In genomic region chr12:113151661-113152271, GRCm38 (mm10) we compare ENCODE assay signal across 7 mouse cellular contexts. TPM values are rescaled to one million over a fixed set of nuclear protein-coding genes. Genes with fewer than 3 reads are reported as not detected.
A peak's percentile ranks its signal among the peaks of the same experiment; 100 is the strongest.
DNase-seq lines count a peak whose midpoint lies in the region; ATAC-seq and TF ChIP-seq lines count a peak whose summit lies in the region.

No protein-coding gene starts in this region.

- peaks cover 39% of the 10 kb centered on the region for H3K4me1 ChIP-seq in heart, embryonic 11.5 days (ENCODE audit: control insufficient read depth, insufficient read depth, low read length)
- peaks cover 32% of the 10 kb centered on the region; the same call in 1 of the 2 replicates for H3K4me1 ChIP-seq in kidney, postnatal 0 days (replicated peaks; ENCODE audit: insufficient read depth, low read length)
- peaks cover 17% of the 10 kb centered on the region for H3K4me1 ChIP-seq in stomach, embryonic 14.5 days (ENCODE audit: control insufficient read depth, insufficient read depth, low read length)

- H3K27ac ChIP-seq in heart, embryonic 11.5 days (ENCODE audit: low read depth, low read length) = no peak overlapping the region
- H3K27ac ChIP-seq in kidney, postnatal 0 days = no peak overlapping the region; the same call in 1 of the 2 replicates
- H3K27ac ChIP-seq in stomach, embryonic 14.5 days (ENCODE audit: low read length) = no peak overlapping the region

- H3K4me3 ChIP-seq in heart, embryonic 11.5 days (ENCODE audit: low read depth, low read length) = peak overlapping the region; percentile 59
- peak overlapping the region; percentile 50 for H3K4me3 ChIP-seq in kidney, postnatal 0 days (replicated peaks; ENCODE audit: low read depth, low read length)
- peak overlapping the region; percentile 40 for H3K4me3 ChIP-seq in stomach, embryonic 14.5 days (ENCODE audit: low read depth, low read length)

- H3K9me3 ChIP-seq in heart, embryonic 11.5 days (replicated peaks; ENCODE audit: control insufficient read depth, low read length) = no peaks in the 10 kb centered on the region
- no peaks in the 10 kb centered on the region for H3K9me3 ChIP-seq in kidney, postnatal 0 days (replicated peaks; ENCODE audit: low read length)
- no peaks in the 10 kb centered on the region for H3K9me3 ChIP-seq in stomach, embryonic 14.5 days (ENCODE audit: control insufficient read depth, low read depth, low read length)

- no peak for TF ChIP-seq CTCF in kidney, postnatal 0 days (IDR thresholded peaks at IDR 0.05; ENCODE audit: low read depth)

- no peaks in the 10 kb centered on the region for H3K36me3 ChIP-seq in heart, embryonic 11.5 days (ENCODE audit: control insufficient read depth, insufficient read depth, low read length)
- H3K36me3 ChIP-seq in kidney, postnatal 0 days (ENCODE audit: insufficient read depth, low read length) = no peaks in the 10 kb centered on the region
- no peaks in the 10 kb centered on the region for H3K36me3 ChIP-seq in stomach, embryonic 14.5 days (ENCODE audit: control insufficient read depth, insufficient read depth, low read length)

- DNase-seq in MEL-GATA-1-ER (ENCODE audit: extremely low read depth, low read depth) = peak; percentile 85
- DNase-seq in embryo, embryonic 9.5 days (ENCODE audit: extremely low spot score) = peak; percentile 70
- peak; percentile 31 for DNase-seq in kidney, postnatal 0 days (ENCODE audit: low spot score)
- DNase-seq in lung, postnatal 36 days = peak; percentile 76
- no peak for DNase-seq in left cerebral cortex, adult 8-10 months (ENCODE audit: low spot score in 2 of 2)

- H3K9ac ChIP-seq in heart, embryonic 11.5 days (ENCODE audit: low read depth, low read length) = peak overlapping the region; percentile 71
- peak overlapping the region; percentile 57 for H3K9ac ChIP-seq in kidney, postnatal 0 days (ENCODE audit: low read depth, low read length)
- H3K9ac ChIP-seq in stomach, embryonic 14.5 days (replicated peaks; ENCODE audit: low read depth, low read length) = peak overlapping the region; percentile 25; the same call in 1 of the 2 replicates

- H3K4me2 ChIP-seq in heart, embryonic 11.5 days = peak overlapping the region; percentile 83
- peak overlapping the region; percentile 90 for H3K4me2 ChIP-seq in kidney, postnatal 0 days (ENCODE audit: low read length)
- H3K4me2 ChIP-seq in stomach, embryonic 14.5 days (replicated peaks; ENCODE audit: low read depth, low read length) = peak overlapping the region; percentile 79

- no peaks in the 10 kb centered on the region for H3K27me3 ChIP-seq in heart, embryonic 11.5 days (ENCODE audit: control insufficient read depth, insufficient read depth, low read length)
- no peaks in the 10 kb centered on the region for H3K27me3 ChIP-seq in kidney, postnatal 0 days (ENCODE audit: insufficient read depth, low read length)
- H3K27me3 ChIP-seq in stomach, embryonic 14.5 days (ENCODE audit: control insufficient read depth, insufficient read depth, low read length) = 0 out of 2 replicates have a peak, but pooled peaks cover 3% of the 10 kb centered on the region

- ATAC-seq in heart, embryonic 11.5 days (replicated peaks; ENCODE audit: insufficient number of reproducible peaks, low FRiP score, low TSS enrichment) = no peak
- no peak for ATAC-seq in kidney, postnatal 0 days (replicated peaks; ENCODE audit: low FRiP score, low read depth)
- no peak for ATAC-seq in stomach, embryonic 14.5 days (ENCODE audit: insufficient number of reproducible peaks, insufficient read depth, low FRiP score, low read depth)

- WGBS in heart, embryonic 11.5 days (ENCODE audit: insufficient replicate concordance) = under 1% methylated on average over 36 of the region's 36 CpGs
- WGBS in kidney, postnatal 0 days = under 1% methylated on average over 36 of the region's 36 CpGs
- 2% methylated on average over 36 of the region's 36 CpGs for WGBS in stomach, embryonic 14.5 days

RNA-seq across cellular contexts. Expression of gene Tedc1, which starts 4.5 kb away (rescaled TPM):
- 15.8 and 16.6 TPM in 2 replicates for polyA plus RNA-seq in heart, embryonic 11.5 days (2014; fragmentation: Nextera tagmentation; extraction: Ambion mirVana)
- polyA plus RNA-seq in kidney, postnatal 0 days (2015; fragmentation: Nextera tagmentation; extraction: Ambion mirVana) = 14.8 and 16.7 TPM in 2 replicates
- 29.2 and 34.7 TPM in 2 replicates for polyA plus RNA-seq in stomach, embryonic 14.5 days (2014; fragmentation: Nextera tagmentation; extraction: Ambion mirVana)
- total RNA-seq in left cerebral cortex, adult 8-10 months (2022) = 1 to 10 TPM; 1.0 to 2.1 (median 1.6) TPM

RNA-seq across cellular contexts. Expression of gene Crip1, which starts 5.7 kb away (rescaled TPM):
- polyA plus RNA-seq in heart, embryonic 11.5 days (2014; fragmentation: Nextera tagmentation; extraction: Ambion mirVana) = 525 and 533 TPM in 2 replicates
- 350 and 357 TPM in 2 replicates for polyA plus RNA-seq in kidney, postnatal 0 days (2015; fragmentation: Nextera tagmentation; extraction: Ambion mirVana)
- polyA plus RNA-seq in stomach, embryonic 14.5 days (2014; fragmentation: Nextera tagmentation; extraction: Ambion mirVana) = 233 and 261 TPM in 2 replicates
- total RNA-seq in left cerebral cortex, adult 8-10 months (2022) = 10 to 100 TPM; 12.4 to 18.7 (median 16.3) TPM

RNA-seq across cellular contexts. Expression of gene Crip2, which starts 11.7 kb away (rescaled TPM):
- 1,118 and 1,169 TPM in 2 replicates for polyA plus RNA-seq in heart, embryonic 11.5 days (2014; fragmentation: Nextera tagmentation; extraction: Ambion mirVana)
- 227 and 239 TPM in 2 replicates for polyA plus RNA-seq in kidney, postnatal 0 days (2015; fragmentation: Nextera tagmentation; extraction: Ambion mirVana)
- polyA plus RNA-seq in stomach, embryonic 14.5 days (2014; fragmentation: Nextera tagmentation; extraction: Ambion mirVana) = 118 and 124 TPM in 2 replicates
- total RNA-seq in left cerebral cortex, adult 8-10 months (2022) = 100 to 1,000 TPM; 142 to 161 (median 148) TPM

RNA-seq across cellular contexts. Expression of gene Tmem121, which starts 34.0 kb away (rescaled TPM):
- 1.00 and 1.5 TPM in 2 replicates for polyA plus RNA-seq in heart, embryonic 11.5 days (2014; fragmentation: Nextera tagmentation; extraction: Ambion mirVana)
- 6.4 and 6.9 TPM in 2 replicates for polyA plus RNA-seq in kidney, postnatal 0 days (2015; fragmentation: Nextera tagmentation; extraction: Ambion mirVana)
- polyA plus RNA-seq in stomach, embryonic 14.5 days (2014; fragmentation: Nextera tagmentation; extraction: Ambion mirVana) = 6.3 and 7.2 TPM in 2 replicates
- total RNA-seq in left cerebral cortex, adult 8-10 months (2022) = 10 to 100 TPM; 21.4 to 23.8 (median 23.1) TPM

RNA-seq across cellular contexts. Expression of gene Mta1, which starts 53.7 kb away (rescaled TPM):
- polyA plus RNA-seq in heart, embryonic 11.5 days (2014; fragmentation: Nextera tagmentation; extraction: Ambion mirVana) = 12.3 and 14.7 TPM in 2 replicates
- polyA plus RNA-seq in kidney, postnatal 0 days (2015; fragmentation: Nextera tagmentation; extraction: Ambion mirVana) = 11.5 and 13.2 TPM in 2 replicates
- 18.7 and 21.8 TPM in 2 replicates for polyA plus RNA-seq in stomach, embryonic 14.5 days (2014; fragmentation: Nextera tagmentation; extraction: Ambion mirVana)
- 10 to 100 TPM; 70.5 to 74.5 (median 71.6) TPM for total RNA-seq in left cerebral cortex, adult 8-10 months (2022)

Comparison
In these comparisons a context has a peak if more than half of its experiments do, and no peak if none do; other contexts are left out.
1. DNase-seq: peak in MEL-GATA-1-ER (single experiment), embryo, embryonic 9.5 days (single experiment), kidney, postnatal 0 days (single experiment) and lung, postnatal 36 days (single experiment); none in left cerebral cortex, adult 8-10 months (0 of 2).
2. Peak in every context shown above with its lines, with median percentiles within 50 percentile points of each other: H3K4me2 ChIP-seq, H3K4me3 ChIP-seq and H3K9ac ChIP-seq.